Mouse (Mus musculus): ENCODE data around the gene Gm20388. TPM values are rescaled to one million over a fixed set of nuclear protein-coding genes. Genes with fewer than 3 reads are reported as not detected.

Gene Gm20388
- polyA plus RNA-seq, 2 experiments, result 8.5 TPM; not detected in 1

GRCm38 (mm10) chr8:121181285-121181884, 1270.7 kb downstream of the Gm20388 start:
- ATAC-seq (ENCODE audit: insufficient read depth) (no peak), DNase-seq (ENCODE audit: low read depth in 3 of 3, low spot score in 3 of 3) (no peak)
- TF ChIP-seq EP300 (IDR thresholded peaks at IDR 0.05; ENCODE audit: low read depth), result no peak
- no peak for TF ChIP-seq CTCF (IDR thresholded peaks at IDR 0.05; ENCODE audit: low read depth)
- H3K4me3 ChIP-seq (ENCODE audit: insufficient read depth in 1 of 2, low read depth in 2 of 2, low read length in 2 of 2), result no peak overlapping the region
- H3K36me3 ChIP-seq (replicated peaks; ENCODE audit: control insufficient read depth, insufficient read depth, low read depth), result no peaks in the 10 kb centered on the region
- H3K9me3 ChIP-seq (ENCODE audit: control insufficient read depth, low read length), result no peaks in the 10 kb centered on the region
- no peak overlapping the region for H3K4me2 ChIP-seq (ENCODE audit: low read depth)
- H3K27ac ChIP-seq, result no peak overlapping the region
- no peaks in the 10 kb centered on the region for H3K27me3 ChIP-seq (ENCODE audit: control insufficient read depth, insufficient read depth, low read length)
- 45% methylated on average over 10 of the region's 10 CpGs for WGBS (ENCODE audit: insufficient replicate concordance)
- H3K9ac ChIP-seq (replicated peaks), result no peak overlapping the region
- no peaks in the 10 kb centered on the region for H3K4me1 ChIP-seq (replicated peaks; ENCODE audit: control insufficient read depth in 2 of 2, insufficient read depth in 2 of 2, low read length in 1 of 2)

- no peak for ATAC-seq (ENCODE audit: insufficient read depth)
- no peaks in the 10 kb centered on the region for H3K4me1 ChIP-seq (replicated peaks; ENCODE audit: control insufficient read depth in 2 of 2, insufficient read depth in 2 of 2, low read length in 1 of 2)
- H3K36me3 ChIP-seq (replicated peaks; ENCODE audit: control insufficient read depth, insufficient read depth, low read depth), result no peaks in the 10 kb centered on the region
- no peak overlapping the region for H3K27ac ChIP-seq
- WGBS (ENCODE audit: insufficient replicate concordance), result 20% methylated on average over 15 of the region's 15 CpGs
- H3K9ac ChIP-seq (replicated peaks), result no peak overlapping the region
- no peak overlapping the region for H3K4me2 ChIP-seq (ENCODE audit: low read depth)
- H3K4me3 ChIP-seq (ENCODE audit: insufficient read depth in 1 of 2, low read depth in 2 of 2, low read length in 2 of 2), result no peak overlapping the region
- TF ChIP-seq CTCF (IDR thresholded peaks at IDR 0.05; ENCODE audit: low read depth) (no peak), EP300 (IDR thresholded peaks at IDR 0.05; ENCODE audit: low read depth) (no peak)
- DNase-seq (ENCODE audit: low read depth in 3 of 3, low spot score in 3 of 3), result peak in 2 of 3 experiments; percentile 9 to 24
- H3K27me3 ChIP-seq (ENCODE audit: control insufficient read depth, insufficient read depth, low read length), result no peaks in the 10 kb centered on the region
- no peaks in the 10 kb centered on the region for H3K9me3 ChIP-seq (ENCODE audit: control insufficient read depth, low read length)
These were observed 1277.1 kb downstream of the Gm20388 start for GRCm38 (mm10) chr8:121187491-121188364.

DNA sequence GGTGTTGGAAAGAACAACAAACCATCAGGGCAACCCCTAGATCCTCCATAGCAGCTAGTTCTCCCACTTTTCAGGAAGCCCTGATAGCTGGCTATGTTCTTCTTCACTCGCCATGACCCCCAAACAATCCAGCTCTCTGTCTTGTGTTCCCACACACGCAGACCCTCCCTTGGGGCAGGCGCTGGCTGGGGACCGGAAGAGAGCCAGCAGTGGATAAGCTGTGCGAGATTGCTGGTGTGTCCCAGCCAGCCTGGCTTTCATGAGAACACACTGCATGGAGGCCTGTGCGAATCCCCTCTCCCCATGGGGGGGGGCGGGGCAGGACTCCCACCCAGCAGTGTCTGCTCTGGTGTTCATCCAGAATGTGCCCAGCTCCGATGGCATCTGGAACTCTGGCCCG, 1278.4 kb downstream of the Gm20388 start:
- WGBS (ENCODE audit: insufficient replicate concordance), result 40% methylated on average over 9 of the region's 9 CpGs
- ATAC-seq (ENCODE audit: insufficient read depth), result no peak
- Histone ChIP-seq H3K27me3 (ENCODE audit: control insufficient read depth, insufficient read depth, low read length) (no peaks in the 10 kb centered on the region), H3K4me2 (ENCODE audit: low read depth) (no peak overlapping the region), H3K36me3 (replicated peaks; ENCODE audit: control insufficient read depth, insufficient read depth, low read depth) (no peaks in the 10 kb centered on the region), H3K4me3 (ENCODE audit: insufficient read depth in 1 of 2, low read depth in 2 of 2, low read length in 2 of 2) (no peak overlapping the region), H3K27ac (no peak overlapping the region), H3K9me3 (ENCODE audit: control insufficient read depth, low read length) (no peaks in the 10 kb centered on the region), H3K4me1 (replicated peaks; ENCODE audit: control insufficient read depth in 2 of 2, insufficient read depth in 2 of 2, low read length in 1 of 2) (no peaks in the 10 kb centered on the region), H3K9ac (replicated peaks) (no peak overlapping the region)
- no peak for DNase-seq (ENCODE audit: low read depth in 3 of 3, low spot score in 3 of 3)
- TF ChIP-seq CTCF (IDR thresholded peaks at IDR 0.05; ENCODE audit: low read depth) (no peak), EP300 (IDR thresholded peaks at IDR 0.05; ENCODE audit: low read depth) (no peak)

GRCm38 (mm10) chr8:121192451-121192850, 1281.8 kb downstream of the Gm20388 start:
- H3K36me3 ChIP-seq (replicated peaks; ENCODE audit: control insufficient read depth, insufficient read depth, low read depth), result no peaks in the 10 kb centered on the region
- TF ChIP-seq EP300 (IDR thresholded peaks at IDR 0.05; ENCODE audit: low read depth), result no peak
- TF ChIP-seq CTCF (IDR thresholded peaks at IDR 0.05; ENCODE audit: low read depth), result no peak
- whole genome bisulfite sequencing (ENCODE audit: insufficient replicate concordance), result 24% methylated on average over 8 of the region's 8 CpGs

GRCm38 (mm10) chr8:121195970-121196369, 1285.3 kb downstream of the Gm20388 start:
- no peak overlapping the region for H3K4me2 ChIP-seq (ENCODE audit: low read depth)
- 64% methylated on average over 7 of the region's 7 CpGs for WGBS (ENCODE audit: insufficient replicate concordance)
- no peak overlapping the region for H3K4me3 ChIP-seq (ENCODE audit: insufficient read depth in 1 of 2, low read depth in 2 of 2, low read length in 2 of 2)
- no peaks in the 10 kb centered on the region for H3K4me1 ChIP-seq (replicated peaks; ENCODE audit: control insufficient read depth in 2 of 2, insufficient read depth in 2 of 2, low read length in 1 of 2)
- DNase-seq (ENCODE audit: low read depth in 3 of 3, low spot score in 3 of 3) (no peak), ATAC-seq (ENCODE audit: insufficient read depth) (no peak)
- H3K27ac ChIP-seq, result no peak overlapping the region
- H3K9me3 ChIP-seq (ENCODE audit: control insufficient read depth, low read length), result no peaks in the 10 kb centered on the region
- no peak for TF ChIP-seq EP300 (IDR thresholded peaks at IDR 0.05; ENCODE audit: low read depth)
- TF ChIP-seq CTCF (IDR thresholded peaks at IDR 0.05; ENCODE audit: low read depth), result no peak
- H3K36me3 ChIP-seq (replicated peaks; ENCODE audit: control insufficient read depth, insufficient read depth, low read depth), result no peaks in the 10 kb centered on the region
- H3K9ac ChIP-seq (replicated peaks), result no peak overlapping the region
- H3K27me3 ChIP-seq (ENCODE audit: control insufficient read depth, insufficient read depth, low read length), result no peaks in the 10 kb centered on the region

More at GRCm38 (mm10) chr8:121192451-121192850, 1281.8 kb downstream of the Gm20388 start:
- Histone ChIP-seq H3K4me3 (ENCODE audit: insufficient read depth in 1 of 2, low read depth in 2 of 2, low read length in 2 of 2) (no peak overlapping the region), H3K9me3 (ENCODE audit: control insufficient read depth, low read length) (no peaks in the 10 kb centered on the region), H3K4me2 (ENCODE audit: low read depth) (no peak overlapping the region), H3K4me1 (replicated peaks; ENCODE audit: control insufficient read depth in 2 of 2, insufficient read depth in 2 of 2, low read length in 1 of 2) (no peaks in the 10 kb centered on the region), H3K9ac (replicated peaks) (no peak overlapping the region), H3K27me3 (ENCODE audit: control insufficient read depth, insufficient read depth, low read length) (no peaks in the 10 kb centered on the region), H3K27ac (no peak overlapping the region)
- DNase-seq (ENCODE audit: low read depth in 3 of 3, low spot score in 3 of 3) (no peak), ATAC-seq (ENCODE audit: insufficient read depth) (no peak)

Measured in liver, embryonic 14.5 days (tissue).